Mouse (Mus musculus): ENCODE measurements around the gene Tmem109. TPM values are rescaled to one million over a fixed set of nuclear protein-coding genes. Genes with fewer than 3 reads are reported as not detected.

Gene Tmem109
- 150 and 163 TPM in 2 replicates for polyA plus RNA-seq (2012; rRNA removed)

DNA sequence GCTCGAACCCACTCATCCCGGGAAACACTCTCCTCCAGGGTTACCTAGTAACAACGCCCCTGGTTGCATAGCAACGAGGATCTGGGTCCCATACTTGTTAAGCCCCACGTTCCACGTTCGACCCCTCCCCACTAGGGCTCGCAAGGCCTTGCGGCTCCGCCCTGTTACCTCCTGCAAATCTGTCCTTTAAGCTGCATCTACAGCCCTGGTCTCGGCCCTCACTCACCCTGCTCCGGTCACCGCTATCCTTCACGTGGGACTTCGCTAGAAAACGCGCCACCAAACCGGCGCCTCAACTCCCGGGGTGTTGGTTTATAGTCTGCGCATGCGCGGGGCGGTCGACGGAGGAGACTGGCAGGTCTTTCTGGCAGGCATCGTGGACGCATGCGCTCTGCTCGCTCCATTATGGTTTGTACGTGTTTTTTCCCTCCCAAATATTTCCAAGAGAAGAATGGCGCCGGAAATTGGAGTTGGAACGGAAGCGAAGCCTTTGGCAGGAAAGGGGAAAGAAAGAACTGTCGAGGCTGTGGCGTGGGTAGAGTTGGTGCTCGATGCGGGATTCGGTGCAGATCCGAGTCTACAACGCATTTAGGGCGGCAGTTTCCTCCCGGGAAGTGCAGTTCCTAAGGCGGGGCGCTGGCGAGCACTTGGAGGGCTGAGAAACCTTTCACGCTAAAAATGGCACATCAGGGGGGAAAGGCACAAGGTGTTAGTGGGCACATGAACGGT lies at the start of gene Tmem109:
Tmem109 (minus strand) TSS at position 576 of the 729 bp plus-strand sequence.

GRCm38 (mm10) chr19:10920532-10920931 lies 38.7 kb upstream of the Tmem109 start, which contains the start of gene Zp1:
Gene Zp1 (minus strand): TSS chr19:10920632.

GRCm38 (mm10) chr19:10895016-10895528 lies 13.3 kb upstream of the Tmem109 start, which contains the start of gene Prpf19:
Gene Prpf19 (plus strand): TSS chr19:10895231.

GRCm38 (mm10) chr19:10869886-10870527 lies 11.8 kb downstream of the Tmem109 start, which contains the start of gene Tmem132a:
Gene Tmem132a (minus strand): TSS chr19:10869940.

GRCm38 (mm10) chr19:10839010-10839892 lies 42.5 kb downstream of the Tmem109 start, which contains the start of gene Slc15a3:
Gene Slc15a3 (plus strand): TSS chr19:10839727.

GRCm38 (mm10) chr19:10829436-10830175 lies 52.2 kb downstream of the Tmem109 start, which contains the start of gene Cd6:
Gene Cd6 (minus strand): TSS chr19:10830058.

Other genes starting within 250 kb of the Tmem109 start
- gene Vwce, start 247.8 kb downstream of the Tmem109 start, polyA plus RNA-seq (2012; rRNA removed): 0.47 and 1.0 TPM in 2 replicates
- 1.4 and 2.0 TPM in 2 replicates for gene Pga5, start 203.9 kb downstream of the Tmem109 start, polyA plus RNA-seq (2012; rRNA removed)
- gene Vps37c, start 193.3 kb downstream of the Tmem109 start, polyA plus RNA-seq (2012; rRNA removed): 31.6 and 39.4 TPM in 2 replicates
- gene Cd5, start 143.0 kb downstream of the Tmem109 start, polyA plus RNA-seq (2012; rRNA removed): 0.25 and 0.53 TPM in 2 replicates
- 0.24 and 1.2 TPM in 2 replicates for gene Cd6, start 51.9 kb downstream of the Tmem109 start, polyA plus RNA-seq (2012; rRNA removed)
- gene Slc15a3, start 42.3 kb downstream of the Tmem109 start, polyA plus RNA-seq (2012; rRNA removed): 9.7 and 11.8 TPM in 2 replicates
- 155 and 161 TPM in 2 replicates for gene Tmem132a, start 12.1 kb downstream of the Tmem109 start, polyA plus RNA-seq (2012; rRNA removed)
- 428 and 499 TPM in 2 replicates for gene Prpf19, start 13.2 kb upstream of the Tmem109 start, polyA plus RNA-seq (2012; rRNA removed)
- gene Zp1, start 38.6 kb upstream of the Tmem109 start, polyA plus RNA-seq (2012; rRNA removed): 42.9 and 63.2 TPM in 2 replicates
- gene Ptgdr2, start 55.2 kb upstream of the Tmem109 start, polyA plus RNA-seq (2012; rRNA removed): 7.2 and 9.1 TPM in 2 replicates
- 9.0 and 11.2 TPM in 2 replicates for gene Ccdc86, start 67.3 kb upstream of the Tmem109 start, polyA plus RNA-seq (2012; rRNA removed)
- 1.4 and 4.0 TPM in 2 replicates for gene Ms4a10, start 92.7 kb upstream of the Tmem109 start, polyA plus RNA-seq (2012; rRNA removed)
- 0.15 and 0.28 TPM in 2 replicates for gene Ms4a15, start 111.2 kb upstream of the Tmem109 start, polyA plus RNA-seq (2012; rRNA removed)
- 0.39 and 0.58 TPM in 2 replicates for gene Ms4a18, start 136.0 kb upstream of the Tmem109 start, polyA plus RNA-seq (2012; rRNA removed)
- gene Ms4a8a, start 199.1 kb upstream of the Tmem109 start, polyA plus RNA-seq (2012; rRNA removed): 1.2 and 1.4 TPM in 2 replicates
- not detected in 2 replicates for gene 1700017D01Rik, start 248.9 kb upstream of the Tmem109 start, polyA plus RNA-seq (2012; rRNA removed)